Mouse (Mus musculus) ES-E14 (cell line): ENCODE results near the gene Gramd1b. TPM values are rescaled to one million over a fixed set of nuclear protein-coding genes. Genes with fewer than 3 reads are reported as not detected.

Source experiments
- DNase-seq: peaks from one replicate; pipeline ENCODE4 v3.0.0-alpha.2; 2013; ENCODE audit warnings: low read depth, low spot score
- H3K27ac ChIP-seq: 2 replicates; pipeline ENCODE4 v1.5.1; 2012; ENCODE audit warnings: low read depth, mild to moderate bottlenecking, low read length, moderate library complexity, mixed read lengths; ENCODE audit not compliant: poor library complexity, insufficient read depth, severe bottlenecking
- H3K36me3 ChIP-seq: 2 replicates; pipeline ENCODE4 v1.6.1; 2012; ENCODE audit warnings: mild to moderate bottlenecking, low read length, moderate library complexity, mixed read lengths; ENCODE audit not compliant: control insufficient read depth, poor library complexity, insufficient read depth, severe bottlenecking
- H3K4me1 ChIP-seq, 2 experiments: fragments of 150-350 bp in 1 of 2; sonication (generic) in 1 of 2; 2 replicates each; pipeline ENCODE4 v1.6.1; 2012; ENCODE audit warnings: low read length in 2 of 2, mild to moderate bottlenecking in 1 of 2, mixed read lengths in 1 of 2; ENCODE audit not compliant: control insufficient read depth in 2 of 2, insufficient read depth in 2 of 2, poor library complexity in 1 of 2
- H3K4me3 ChIP-seq, 2 experiments: fragments of 150-350 bp in 1 of 2; sonication (generic) in 1 of 2; 2 replicates each; pipeline ENCODE4 v1.5.1; 2012; ENCODE audit warnings: low read length in 2 of 2, low read depth in 1 of 2, mild to moderate bottlenecking in 1 of 2, mixed read lengths in 1 of 2; ENCODE audit not compliant: insufficient read depth in 1 of 2, poor library complexity in 1 of 2, severe bottlenecking in 1 of 2
- H3K9ac ChIP-seq: 2 replicates; pipeline ENCODE4 v1.6.1; 2012; ENCODE audit warnings: low read depth, mild to moderate bottlenecking, low read length, mixed read lengths; ENCODE audit not compliant: poor library complexity, insufficient read depth, severe bottlenecking
- H3K9me3 ChIP-seq: fragments of 150-350 bp; sonication (generic); 2 replicates; pipeline ENCODE4 v1.6.1; 2012; ENCODE audit warnings: low read depth, mild to moderate bottlenecking, low read length; ENCODE audit not compliant: control insufficient read depth, insufficient read depth
- CHD2 ChIP-seq: IDR thresholded peaks from 2 replicates; pipeline ENCODE4 v1.6.1; 2014; ENCODE audit warnings: mild to moderate bottlenecking, low read depth, low read length, inconsistent platforms
- HCFC1 ChIP-seq: IDR thresholded peaks from 2 replicates; pipeline ENCODE4 v1.6.1; 2012; ENCODE audit warnings: low read length, inconsistent platforms, borderline replicate concordance; ENCODE audit not compliant: insufficient read depth
- MAFK ChIP-seq: IDR thresholded peaks from 2 replicates; pipeline ENCODE4 v1.6.1; 2014; ENCODE audit warnings: mild to moderate bottlenecking, low read depth, low read length, inconsistent platforms; ENCODE audit not compliant: insufficient read depth
- ZC3H11A ChIP-seq: IDR thresholded peaks from 2 replicates; pipeline ENCODE4 v1.6.1; 2012; ENCODE audit warnings: low read depth, mild to moderate bottlenecking, inconsistent platforms, low read length, borderline replicate concordance
- ZNF384 ChIP-seq: IDR thresholded peaks from 2 replicates; pipeline ENCODE4 v1.6.1; 2012; ENCODE audit warnings: low read depth, low read length, inconsistent platforms
- in situ Hi-C, 2 experiments: fragments of 600-800 bp; cut with MboI; formaldehyde crosslinking; loops; one replicate each; pipeline ENCODE4 v1.15.1; 2025; ENCODE audit warnings: low sequenced_read_pairs in 2 of 2, inconsistent platforms in 1 of 2; ENCODE audit not compliant: unreplicated experiment in 2 of 2
- total RNA-seq: library from RNA; depleted of rRNA; stranded (reverse); fragments of 300-350 nt; gene quantifications from 2 replicates; pipeline ENCODE4 v1.2.3, GENCODE M21; 2012

Gene Gramd1b
- total RNA-seq, 1 experiment, result 24.1 TPM

- DNase-seq, result no peak
- H3K36me3 ChIP-seq, result no peaks in the 10 kb centered on the region
- no peaks in the 10 kb centered on the region for H3K9me3 ChIP-seq
- H3K4me3 ChIP-seq, result no peak overlapping the region
- H3K9ac ChIP-seq, result no peak overlapping the region
- no peak overlapping the region for H3K27ac ChIP-seq
- in situ Hi-C loops, result no loop called here
- peaks cover 4 to 13% of the 10 kb centered on the region in 2 experiments; a peak in 3 of 4 replicates for H3K4me1 ChIP-seq
- TF ChIP-seq ZC3H11A (no peak), CHD2 (no peak), MAFK (no peak), HCFC1 (no peak)
Observed at GRCm38 (mm10) chr9:40389669-40390395, 141.4 kb downstream of the Gramd1b start.

GRCm38 (mm10) chr9:40389175-40389574 lies 142.0 kb downstream of the Gramd1b start:
- Histone ChIP-seq H3K4me1 (peaks cover 4 to 13% of the 10 kb centered on the region in 2 experiments; a peak in 3 of 4 replicates), H3K4me3 (no peak overlapping the region), H3K9ac (no peak overlapping the region), H3K36me3 (no peaks in the 10 kb centered on the region), H3K27ac (no peak overlapping the region), H3K9me3 (no peaks in the 10 kb centered on the region)
- TF ChIP-seq ZC3H11A (no peak), ZNF384 (no peak), HCFC1 (no peak), MAFK (no peak), CHD2 (no peak)
- in situ Hi-C loops, result no loop called here
- DNase-seq, result no peak

GRCm38 (mm10) chr9:40384781-40385180 lies 146.4 kb downstream of the Gramd1b start:
- no peak for TF ChIP-seq CHD2
- TF ChIP-seq MAFK, result no peak
- no peak for TF ChIP-seq ZNF384
- TF ChIP-seq HCFC1, result no peak
- no peak for TF ChIP-seq ZC3H11A
- Histone ChIP-seq H3K4me1 (peaks cover 0 to 3% of the 10 kb centered on the region in 2 experiments; a peak in 1 of 4 replicates), H3K9me3 (no peaks in the 10 kb centered on the region), H3K36me3 (no peaks in the 10 kb centered on the region), H3K4me3 (no peak overlapping the region), H3K9ac (no peak overlapping the region), H3K27ac (no peak overlapping the region)
- DNase-seq, result no peak
- in situ Hi-C loops, result no loop called here

GRCm38 (mm10) chr9:40382508-40382907 lies 148.7 kb downstream of the Gramd1b start:
- Histone ChIP-seq H3K4me3 (no peak overlapping the region), H3K36me3 (no peaks in the 10 kb centered on the region), H3K9me3 (no peaks in the 10 kb centered on the region), H3K27ac (no peak overlapping the region), H3K9ac (no peak overlapping the region), H3K4me1 (peaks cover 0 to 3% of the 10 kb centered on the region in 2 experiments; a peak in 1 of 4 replicates)
- in situ Hi-C loops, result no loop called here
- TF ChIP-seq HCFC1 (no peak), MAFK (no peak), CHD2 (no peak)
- DNase-seq, result no peak
